Mouse (Mus musculus) heart, postnatal 36 days (tissue): Measurements from ENCODE around the gene Taf1b. TPM values are rescaled to one million over a fixed set of nuclear protein-coding genes. Genes with fewer than 3 reads are reported as not detected.
"Not testable (repeated sequence)": the region's sequence is repeated elsewhere in the genome, so short reads cannot be mapped to it uniquely, and the experiment has no call there.

ENCODE experiments used
- DNase-seq, 2 experiments: peaks; one replicate each; pipeline ENCODE4 v3.0.0; 2021 to 2022
- intact Hi-C: fragments of 180-260 bp; cut with DNase I; formaldehyde crosslinking; loops from one replicate; pipeline ENCODE4 v1.15.1; 2025
- total RNA-seq, 2 experiments: library from RNA; stranded (reverse); gene quantifications; 2 replicates each; pipeline ENCODE4 v1.2.3; 2021

Taf1b gene
- total RNA-seq, result 10 to 100 TPM; 10.8 to 11.1 TPM

GRCm38 (mm10) chr12:24498150-24498840, at the start of gene Taf1b:
Gene Taf1b (plus strand): TSS chr12:24498359.
- peak; percentile 82 to 85 for DNase-seq
- intact Hi-C loops, result loop anchor here (2.0 kb wide), 1 partner anchor 75 kb away; the partner anchor contains the start of gene Grhl1

- intact Hi-C loops, result no loop called here
- DNase-seq, result no peak
Measured at GRCm38 (mm10) chr12:24460406-24460805, 37.8 kb upstream of the Taf1b start.

GRCm38 (mm10) chr12:24462121-24462520, 36.0 kb upstream of the Taf1b start:
- DNase-seq, result peak in 1 of 2 experiments; percentile 6
- intact Hi-C loops, result not testable (repeated sequence)

GRCm38 (mm10) chr12:24463490-24463889, 34.7 kb upstream of the Taf1b start:
- intact Hi-C loops, DNase-seq: not testable (repeated sequence)

- intact Hi-C loops, result no loop called here
- DNase-seq, result no peak
Measured at GRCm38 (mm10) chr12:24468966-24469365, 29.2 kb upstream of the Taf1b start.

GRCm38 (mm10) chr12:24470943-24471342, 27.2 kb upstream of the Taf1b start:
- intact Hi-C loops, result loop anchor here (1.0 to 2.0 kb wide), 2 partner anchors 130 to 226 kb away; no protein-coding TSS in a partner anchor
- DNase-seq, result peak; percentile 68 to 69

- intact Hi-C loops, result no loop called here
- no peak for DNase-seq
Measured at GRCm38 (mm10) chr12:24473221-24473620, 24.9 kb upstream of the Taf1b start.

- intact Hi-C loops, result no loop called here
Measured at GRCm38 (mm10) chr12:24484930-24485329, 13.2 kb upstream of the Taf1b start.

GRCm38 (mm10) chr12:24486882-24487281, 11.3 kb upstream of the Taf1b start:
- intact Hi-C loops, result no loop called here
- no peak for DNase-seq

More at GRCm38 (mm10) chr12:24484930-24485329, 13.2 kb upstream of the Taf1b start:
- DNase-seq, result no peak

GRCm38 (mm10) chr12:24492507-24492906, 5.7 kb upstream of the Taf1b start:
- intact Hi-C loops, DNase-seq: not testable (repeated sequence)

GRCm38 (mm10) chr12:24493011-24493410, 5.1 kb upstream of the Taf1b start:
- intact Hi-C loops, result no loop called here
- peak; percentile 8 to 9 for DNase-seq

GRCm38 (mm10) chr12:24493412-24493811, 4.7 kb upstream of the Taf1b start:
- peak; percentile 14 to 15 for DNase-seq
- intact Hi-C loops, result no loop called here

- intact Hi-C loops, DNase-seq: not testable (repeated sequence)
Measured at GRCm38 (mm10) chr12:24494791-24495190, 3.4 kb upstream of the Taf1b start.

GRCm38 (mm10) chr12:24498841-24499485, 804 bp downstream of the Taf1b start:
- not testable (repeated sequence) for DNase-seq
- intact Hi-C loops, result loop anchor here (2.0 kb wide), 1 partner anchor 74 kb away; the partner anchor contains the start of gene Grhl1

- no peak for DNase-seq
- intact Hi-C loops, result no loop called here
Measured at GRCm38 (mm10) chr12:24517118-24517517, 19.0 kb downstream of the Taf1b start.

- intact Hi-C loops, result no loop called here
Measured at GRCm38 (mm10) chr12:24521076-24521475, 22.9 kb downstream of the Taf1b start.

GRCm38 (mm10) chr12:24525065-24525464, 26.9 kb downstream of the Taf1b start:
- DNase-seq, intact Hi-C loops: not testable (repeated sequence)

More at GRCm38 (mm10) chr12:24521076-24521475, 22.9 kb downstream of the Taf1b start:
- DNase-seq, result no peak

GRCm38 (mm10) chr12:24536390-24536789, 38.2 kb downstream of the Taf1b start:
- DNase-seq, result no peak
- intact Hi-C loops, result no loop called here

- DNase-seq, result no peak
- intact Hi-C loops, result no loop called here
Measured at GRCm38 (mm10) chr12:24537201-24537600, 39.0 kb downstream of the Taf1b start.

- intact Hi-C loops, result no loop called here
- DNase-seq, result peak in 1 of 2 experiments; percentile 25
Measured at GRCm38 (mm10) chr12:24537965-24538364, 39.8 kb downstream of the Taf1b start.

- intact Hi-C loops, result no loop called here
- DNase-seq, result no peak
Measured at GRCm38 (mm10) chr12:24541426-24542154, 43.4 kb downstream of the Taf1b start.
